Mouse (Mus musculus) left cerebral cortex, postnatal 4 days (tissue): ENCODE measurements around the gene Col18a1. TPM values are rescaled to one million over a fixed set of nuclear protein-coding genes. Genes with fewer than 3 reads are reported as not detected.

Experiments
- DNase-seq: peaks from one replicate; pipeline ENCODE4 v3.0.0-alpha.2; 2022
- intact Hi-C: fragments of 180-260 bp; cut with DNase I; formaldehyde crosslinking; loops from one replicate; pipeline ENCODE4 v1.15.1; 2025
- total RNA-seq, 2 experiments: library from RNA; stranded (reverse); gene quantifications; 2 replicates each; pipeline ENCODE4 v1.2.3; 2021

The Col18a1 gene
- 10 to 100 TPM; 18.4 to 21.4 TPM for total RNA-seq

DNA sequence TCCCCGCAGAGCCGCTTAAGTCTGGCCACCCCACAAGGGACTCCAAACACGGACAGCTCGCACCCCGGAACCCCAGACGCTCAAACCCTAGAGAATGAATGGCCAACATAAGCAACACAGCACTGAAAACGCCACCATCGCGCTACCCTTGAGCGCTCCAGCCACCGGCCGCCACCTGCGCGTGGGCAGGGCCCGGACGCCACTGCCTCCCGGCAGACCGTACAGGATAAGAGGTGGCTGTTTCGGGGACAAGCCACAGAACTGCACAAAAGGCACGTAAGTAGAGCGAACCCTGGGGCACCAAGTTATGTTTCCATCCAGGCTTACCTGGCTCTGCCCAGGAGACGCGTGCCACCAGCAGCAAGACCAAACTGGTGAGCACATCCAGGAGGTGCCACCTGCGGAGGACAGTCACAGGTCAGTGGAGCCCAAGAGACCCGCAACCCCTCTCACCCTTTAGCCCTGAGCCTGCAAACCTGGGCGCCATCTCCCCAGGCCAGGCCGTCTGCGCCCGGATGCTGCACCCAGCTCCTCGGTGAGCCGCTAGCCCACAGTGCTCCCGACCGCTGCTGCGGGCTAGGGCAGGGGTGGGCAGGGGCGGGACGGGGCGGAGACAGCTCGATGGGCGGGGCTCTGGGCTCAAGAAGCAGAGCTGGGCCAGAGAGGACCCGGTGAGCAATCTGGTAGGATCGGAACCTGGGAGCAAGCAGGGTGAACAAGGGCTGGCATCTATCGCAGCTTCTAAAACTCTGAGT is at the start of gene Col18a1:
Gene Col18a1 (minus strand): TSS at position 586 of the 755 bp plus-strand sequence.
- DNase-seq: peak; percentile 58

DNA sequence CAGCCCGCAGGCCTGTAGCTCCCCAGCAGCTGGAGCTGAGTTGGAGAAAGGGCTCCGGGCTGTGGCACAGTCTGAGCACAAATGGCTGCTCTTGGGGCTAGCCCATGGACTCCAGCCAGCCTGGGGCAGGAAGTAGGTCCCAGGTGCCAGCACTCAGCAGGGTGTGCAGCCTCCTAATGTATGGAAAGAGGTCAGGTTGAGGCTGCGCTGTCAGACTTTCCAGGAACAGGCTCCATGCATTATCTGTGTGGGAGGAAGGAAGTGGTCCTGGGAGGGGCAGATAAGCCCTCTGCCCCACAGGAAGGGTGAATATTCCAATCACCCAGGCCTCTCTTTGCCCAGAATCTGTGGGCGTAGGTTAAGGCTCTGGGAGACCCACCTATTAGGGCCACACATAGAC is 49.3 kb upstream of the Col18a1 start:
- DNase-seq: peak; percentile 31
- intact Hi-C loops: no loop called here

More for the DNA sequence above, at the start of gene Col18a1:
- intact Hi-C loops: no loop called here

DNA sequence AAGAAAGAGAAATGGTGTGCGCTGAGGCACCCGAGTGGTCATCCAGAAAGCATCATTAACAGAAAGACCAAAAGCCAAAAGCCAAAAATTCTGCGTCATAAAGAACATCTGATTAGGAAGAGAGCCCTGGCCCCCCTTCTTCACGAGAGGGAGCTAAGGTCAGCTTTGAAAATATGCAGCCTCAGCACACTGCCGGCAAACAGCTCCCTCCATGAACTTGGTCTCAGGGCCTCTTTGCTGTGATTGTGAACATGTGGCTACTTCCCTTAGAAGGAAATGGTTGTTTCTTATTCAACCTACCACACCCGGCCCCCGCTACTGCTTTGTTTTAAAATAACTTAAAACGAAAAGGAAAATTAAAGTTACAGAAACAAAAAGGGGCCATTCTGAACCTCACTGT is 48.2 kb upstream of the Col18a1 start:
- intact Hi-C loops: no loop called here
- no peak for DNase-seq

DNA sequence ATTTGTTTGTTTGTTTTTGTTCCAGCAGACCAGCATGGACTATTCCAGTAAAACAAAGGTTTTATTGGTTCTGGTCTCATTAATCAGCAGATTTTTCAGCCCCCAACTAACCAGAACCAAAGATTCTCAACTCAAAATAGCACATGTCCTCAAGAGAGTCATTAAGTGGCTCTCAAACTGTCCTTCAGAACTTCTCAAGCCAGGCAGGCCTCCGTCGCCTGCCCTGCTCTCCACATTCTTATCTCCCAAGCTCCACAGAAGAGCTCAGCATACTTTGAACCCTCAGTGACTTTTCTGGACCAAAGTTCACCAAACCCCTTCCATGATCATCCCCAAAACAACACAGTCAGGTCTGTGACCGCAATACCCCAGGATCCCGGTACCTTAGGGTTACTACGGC is 47.1 kb upstream of the Col18a1 start:
- intact Hi-C loops: no loop called here
- DNase-seq: no peak

GRCm38 (mm10) chr10:77212354-77213120 is 46.2 kb upstream of the Col18a1 start:
- DNase-seq: no peak
- intact Hi-C loops: no loop called here

- intact Hi-C loops: no loop called here
- DNase-seq: no peak
Measured at GRCm38 (mm10) chr10:77211116-77211570, 44.8 kb upstream of the Col18a1 start.

DNA sequence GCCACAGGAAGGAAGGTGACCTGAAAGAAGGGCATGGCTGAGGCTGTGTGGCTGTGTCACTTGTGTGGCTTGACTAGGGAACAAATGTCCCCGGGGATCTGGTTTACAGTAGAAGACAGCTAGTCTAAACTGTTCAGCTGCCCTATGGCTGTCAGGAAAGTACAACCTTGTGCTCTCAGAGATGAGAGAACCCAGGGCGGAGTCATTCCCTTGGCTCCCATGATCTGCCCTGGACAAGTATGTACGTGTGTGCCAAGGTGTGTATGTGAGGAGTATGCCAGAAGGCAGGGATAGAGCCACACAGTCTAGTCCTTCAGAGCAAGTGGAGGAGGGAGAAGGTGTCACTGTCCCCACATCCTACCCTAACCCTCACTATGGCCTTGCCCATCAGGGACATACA is 44.3 kb upstream of the Col18a1 start:
- intact Hi-C loops: no loop called here

DNA sequence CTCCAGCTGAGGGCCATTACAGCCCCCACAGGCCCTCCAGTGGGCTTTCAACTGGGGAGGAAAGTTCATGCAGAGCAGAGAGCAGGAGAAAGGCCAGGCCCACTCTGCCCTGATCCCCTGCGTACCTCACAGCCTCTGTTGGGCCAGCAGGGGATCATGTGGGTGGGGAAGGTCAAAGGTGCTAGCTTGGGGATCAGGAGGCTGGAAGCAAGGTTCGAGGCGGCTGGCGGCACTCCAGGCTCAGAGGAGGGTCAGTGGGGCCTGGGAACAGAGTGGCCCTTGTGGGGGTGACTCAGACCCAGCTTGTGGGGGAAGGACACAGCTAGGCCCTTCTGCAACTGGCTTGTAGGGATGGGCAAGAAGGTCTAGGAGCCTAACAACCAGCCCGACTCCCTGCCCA is 42.9 kb upstream of the Col18a1 start:
- DNase-seq: no peak
- intact Hi-C loops: no loop called here

More for the DNA sequence above, 44.3 kb upstream of the Col18a1 start:
- DNase-seq: no peak

GRCm38 (mm10) chr10:77206565-77207079 is 40.3 kb upstream of the Col18a1 start:
- no peak for DNase-seq
- intact Hi-C loops: no loop called here

- intact Hi-C loops: no loop called here
- no peak for DNase-seq
Measured at GRCm38 (mm10) chr10:77206134-77206533, 39.8 kb upstream of the Col18a1 start.

GRCm38 (mm10) chr10:77203960-77204359 is 37.6 kb upstream of the Col18a1 start:
- intact Hi-C loops: no loop called here
- no peak for DNase-seq

DNA sequence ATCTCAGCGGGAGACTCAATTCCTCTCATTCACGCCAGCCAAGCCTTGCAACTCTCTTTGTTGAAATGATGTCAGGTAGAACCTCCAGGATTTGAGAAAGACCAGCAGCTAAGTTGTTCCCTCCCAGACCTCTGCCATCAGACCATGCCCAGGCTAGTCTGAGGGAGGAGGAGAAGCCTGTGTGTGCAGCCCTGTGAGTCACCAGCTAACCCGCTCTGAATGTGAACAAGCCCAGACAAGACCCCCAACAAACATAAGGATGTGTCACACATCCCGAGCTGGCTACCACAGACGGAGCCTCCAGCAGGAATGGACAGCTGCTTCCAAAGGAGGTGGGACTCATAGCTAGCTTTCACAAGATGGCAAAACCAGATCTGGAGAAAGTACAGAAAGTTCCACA is 35.6 kb upstream of the Col18a1 start:
- no peak for DNase-seq
- intact Hi-C loops: no loop called here

GRCm38 (mm10) chr10:77200295-77200694 is 33.9 kb upstream of the Col18a1 start:
- intact Hi-C loops: no loop called here
- DNase-seq: no peak

DNA sequence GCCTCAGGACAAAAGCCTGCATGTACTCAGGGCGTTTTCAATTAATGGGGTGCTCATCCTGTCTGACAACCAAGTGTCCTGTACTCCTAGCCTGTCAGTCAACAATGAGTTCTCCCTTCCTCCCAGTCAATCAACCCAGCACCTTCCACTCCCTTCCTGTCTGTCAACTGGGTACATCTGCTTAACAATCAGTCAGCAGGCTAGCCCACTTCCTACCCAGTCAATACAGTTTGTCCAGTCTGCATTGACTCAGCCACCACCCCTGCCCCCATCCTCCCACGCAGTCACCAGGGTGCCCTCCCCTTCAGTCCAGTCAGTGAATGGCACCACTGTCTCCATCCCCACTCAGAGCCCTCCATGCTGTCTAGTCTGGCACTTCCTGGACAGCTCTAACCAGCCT is 32.9 kb upstream of the Col18a1 start:
- intact Hi-C loops: no loop called here
- DNase-seq: no peak

GRCm38 (mm10) chr10:77197469-77198209 is 31.3 kb upstream of the Col18a1 start:
- intact Hi-C loops: no loop called here
- no peak for DNase-seq

- intact Hi-C loops: no loop called here
Measured at GRCm38 (mm10) chr10:77196676-77197075, 30.3 kb upstream of the Col18a1 start.

GRCm38 (mm10) chr10:77196115-77196514 is 29.8 kb upstream of the Col18a1 start:
- DNase-seq: no peak
- intact Hi-C loops: no loop called here

More at GRCm38 (mm10) chr10:77196676-77197075, 30.3 kb upstream of the Col18a1 start:
- no peak for DNase-seq

GRCm38 (mm10) chr10:77193495-77193894 is 27.1 kb upstream of the Col18a1 start:
- no peak for DNase-seq
- intact Hi-C loops: no loop called here

- intact Hi-C loops: no loop called here
Measured at GRCm38 (mm10) chr10:77192745-77193144, 26.4 kb upstream of the Col18a1 start.

GRCm38 (mm10) chr10:77190967-77191915 is 24.9 kb upstream of the Col18a1 start:
- peak; percentile 46 for DNase-seq
- intact Hi-C loops: no loop called here

More at GRCm38 (mm10) chr10:77192745-77193144, 26.4 kb upstream of the Col18a1 start:
- DNase-seq: no peak
